Comparison of ENCODE assay signal across 8 mouse cellular contexts in genomic region chr12:9570496-9570995, GRCm38 (mm10). TPM values are rescaled to one million over a fixed set of nuclear protein-coding genes. Genes with fewer than 3 reads are reported as not detected.
A peak's percentile ranks its signal among the peaks of the same experiment; 100 is the strongest.
DNase-seq lines count a peak whose midpoint lies in the region; ATAC-seq and TF ChIP-seq lines count a peak whose summit lies in the region.

No protein-coding gene starts in this region.

- no peak for ATAC-seq in kidney, embryonic 14.5 days (ENCODE audit: low FRiP score, low TSS enrichment)
- no peak for ATAC-seq in forebrain, embryonic 11.5 days (replicated peaks; ENCODE audit: low FRiP score)
- no peak for ATAC-seq in intestine, postnatal 0 days
- ATAC-seq in neural tube, embryonic 12.5 days (ENCODE audit: low FRiP score, low read depth): no peak
- ATAC-seq in erythroid progenitor cell, adult 5-6 weeks (replicated peaks; ENCODE audit: low FRiP score, poor library complexity, severe bottlenecking): no peak

- WGBS in kidney, embryonic 14.5 days: under 1% methylated on average over 17 of the region's 17 CpGs
- under 1% methylated on average over 17 of the region's 17 CpGs for WGBS in forebrain, embryonic 11.5 days
- under 1% methylated on average over 17 of the region's 17 CpGs for WGBS in intestine, postnatal 0 days
- WGBS in neural tube, embryonic 12.5 days: under 1% methylated on average over 17 of the region's 17 CpGs

- H3K27me3 ChIP-seq in kidney, embryonic 14.5 days (ENCODE audit: control insufficient read depth, insufficient read depth, low read length): peaks cover 16% of the 10 kb centered on the region
- peaks cover 50% of the 10 kb centered on the region for H3K27me3 ChIP-seq in forebrain, embryonic 11.5 days (ENCODE audit: control insufficient read depth, insufficient read depth, low read length)
- peaks cover 51% of the 10 kb centered on the region for H3K27me3 ChIP-seq in intestine, postnatal 0 days (replicated peaks; ENCODE audit: control insufficient read depth, insufficient read depth, low read length)
- peaks cover 64% of the 10 kb centered on the region for H3K27me3 ChIP-seq in neural tube, embryonic 12.5 days (replicated peaks)

- H3K36me3 ChIP-seq in kidney, embryonic 14.5 days (ENCODE audit: control insufficient read depth, insufficient read depth, low read length): no peaks in the 10 kb centered on the region
- no peaks in the 10 kb centered on the region for H3K36me3 ChIP-seq in forebrain, embryonic 11.5 days (ENCODE audit: control insufficient read depth, insufficient read depth, low read length)
- no peaks in the 10 kb centered on the region for H3K36me3 ChIP-seq in intestine, postnatal 0 days (ENCODE audit: control insufficient read depth, insufficient read depth)
- no peaks in the 10 kb centered on the region for H3K36me3 ChIP-seq in neural tube, embryonic 12.5 days

- H3K9me3 ChIP-seq in kidney, embryonic 14.5 days (ENCODE audit: control insufficient read depth, low read length): no peaks in the 10 kb centered on the region
- H3K9me3 ChIP-seq in forebrain, embryonic 11.5 days (ENCODE audit: control insufficient read depth, low read length): no peaks in the 10 kb centered on the region
- H3K9me3 ChIP-seq in intestine, postnatal 0 days (ENCODE audit: control insufficient read depth): no peaks in the 10 kb centered on the region
- no peaks in the 10 kb centered on the region for H3K9me3 ChIP-seq in neural tube, embryonic 12.5 days

- peak overlapping the region; percentile 2; the same call in 1 of the 2 replicates for H3K9ac ChIP-seq in kidney, embryonic 14.5 days (ENCODE audit: low read depth, low read length)
- H3K9ac ChIP-seq in forebrain, embryonic 11.5 days (ENCODE audit: low read length): no peak overlapping the region
- no peak overlapping the region for H3K9ac ChIP-seq in intestine, postnatal 0 days (ENCODE audit: low read depth, low read length)
- H3K9ac ChIP-seq in neural tube, embryonic 12.5 days: no peak overlapping the region

- no peak for TF ChIP-seq CTCF in intestine, postnatal 0 days (IDR thresholded peaks at IDR 0.05; ENCODE audit: low read depth)

- peak overlapping the region; percentile 41 for H3K4me3 ChIP-seq in kidney, embryonic 14.5 days (ENCODE audit: low read length)
- H3K4me3 ChIP-seq in forebrain, embryonic 11.5 days (ENCODE audit: low read depth, low read length): peak overlapping the region; percentile 20
- peak overlapping the region; percentile 44 for H3K4me3 ChIP-seq in intestine, postnatal 0 days (ENCODE audit: low read depth, low read length)
- peak overlapping the region; percentile 17 for H3K4me3 ChIP-seq in neural tube, embryonic 12.5 days

- no peak overlapping the region for H3K27ac ChIP-seq in kidney, embryonic 14.5 days (ENCODE audit: low read depth, low read length)
- H3K27ac ChIP-seq in forebrain, embryonic 11.5 days (ENCODE audit: low read depth, low read length): no peak overlapping the region
- no peak overlapping the region for H3K27ac ChIP-seq in intestine, postnatal 0 days (ENCODE audit: low read depth, low read length)
- H3K27ac ChIP-seq in neural tube, embryonic 12.5 days: no peak overlapping the region

- peak overlapping the region; percentile 62 for H3K4me2 ChIP-seq in kidney, embryonic 14.5 days (replicated peaks; ENCODE audit: low read depth, low read length)
- peak overlapping the region; percentile 56 for H3K4me2 ChIP-seq in forebrain, embryonic 11.5 days (ENCODE audit: low read depth, low read length, severe bottlenecking)
- H3K4me2 ChIP-seq in intestine, postnatal 0 days (replicated peaks; ENCODE audit: low read depth): peak overlapping the region; percentile 67
- peak overlapping the region; percentile 58 for H3K4me2 ChIP-seq in neural tube, embryonic 12.5 days (replicated peaks)

- H3K4me1 ChIP-seq in kidney, embryonic 14.5 days (ENCODE audit: control insufficient read depth, insufficient read depth, low read length): peaks cover 8% of the 10 kb centered on the region
- peaks cover 5% of the 10 kb centered on the region for H3K4me1 ChIP-seq in forebrain, embryonic 11.5 days (replicated peaks; ENCODE audit: control insufficient read depth, insufficient read depth, low read length)
- H3K4me1 ChIP-seq in intestine, postnatal 0 days (replicated peaks; ENCODE audit: control insufficient read depth, insufficient read depth, low read length): no peaks in the 10 kb centered on the region
- H3K4me1 ChIP-seq in neural tube, embryonic 12.5 days: peaks cover 8% of the 10 kb centered on the region

- no peak for DNase-seq in kidney, postnatal 4 days
- DNase-seq in forebrain, embryonic 11.5 days (ENCODE audit: low spot score): no peak
- DNase-seq in layer of hippocampus, adult 18-20 months (ENCODE audit: low spot score in 2 of 2): no peak
- DNase-seq in right cerebral cortex, postnatal 4 days: no peak

RNA-seq across cellular contexts. Expression of gene Osr1, which starts 0.6 kb away (rescaled TPM):
- 35.0 and 47.2 TPM in 2 replicates for polyA plus RNA-seq in kidney, embryonic 14.5 days (2014; fragmentation: Nextera tagmentation; extraction: Ambion mirVana)
- 7.7 and 9.5 TPM in 2 replicates for polyA plus RNA-seq in forebrain, embryonic 11.5 days (2014; fragmentation: Nextera tagmentation; extraction: Ambion mirVana)
- 20.1 and 25.0 TPM in 2 replicates for polyA plus RNA-seq in intestine, postnatal 0 days (2015; fragmentation: Nextera tagmentation; extraction: Ambion mirVana)
- polyA plus RNA-seq in neural tube, embryonic 12.5 days (2016; fragmentation: Nextera tagmentation; extraction: Ambion mirVana): 10.1 and 14.0 TPM in 2 replicates
- total RNA-seq in layer of hippocampus, adult 18-20 months (2021): 1 to 10 TPM; 3.1 to 3.8 TPM
- total RNA-seq in erythroid progenitor cell, adult 5-6 weeks (2015; ENCODE audit: low replicate concordance): not detected in 2 replicates
- not detected in 2 replicates for total RNA-seq in erythroid progenitor cell, adult 5-6 weeks (2017; ENCODE audit: low replicate concordance)
